Mouse (Mus musculus) spleen, embryonic (tissue): ENCODE measurements around the gene Top3a.

Experiments used
- CTCF ChIA-PET: fragments of 350-600 bp; sonication (Branson Sonifier 250); formaldehyde crosslinking; loops from one replicate; lab custom pipeline; 2022; lab: Charles Lee

Gene Top3a

DNA sequence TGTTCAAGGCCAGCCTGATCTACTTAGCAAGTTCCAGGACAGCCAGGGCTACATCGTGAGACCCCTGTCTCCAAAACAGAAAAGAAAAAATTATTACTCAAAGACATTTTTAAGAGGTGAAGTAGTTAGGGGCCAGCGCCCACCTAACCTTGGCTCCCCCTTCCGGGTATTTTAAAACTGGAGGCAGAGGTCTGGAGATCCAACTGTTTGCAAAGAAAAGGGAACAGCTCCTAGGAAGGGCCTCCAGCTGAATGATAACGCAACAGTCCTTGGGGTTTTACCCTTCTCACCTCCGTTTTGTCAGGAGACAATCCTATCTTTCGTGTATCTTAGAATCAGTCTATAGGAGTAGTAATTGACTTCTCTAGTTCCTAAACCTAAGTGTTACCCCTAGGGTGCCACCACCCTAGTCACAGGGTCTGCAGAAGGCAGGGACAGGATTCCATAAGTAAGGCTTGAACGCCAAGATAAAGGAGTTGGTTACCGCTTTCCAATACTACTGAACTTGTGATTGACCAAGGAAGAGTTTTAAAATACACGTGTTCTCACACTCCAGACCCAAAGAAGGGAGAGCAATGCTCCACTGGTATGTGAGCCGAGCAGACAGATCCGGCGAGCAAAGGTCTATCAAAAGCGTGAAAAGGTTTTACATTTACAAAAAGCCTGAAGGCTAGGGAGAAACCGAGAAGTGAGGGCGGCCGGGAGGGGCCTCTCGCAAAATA lies 897 bp downstream of the Top3a start:
- CTCF ChIA-PET: no interaction called here

DNA sequence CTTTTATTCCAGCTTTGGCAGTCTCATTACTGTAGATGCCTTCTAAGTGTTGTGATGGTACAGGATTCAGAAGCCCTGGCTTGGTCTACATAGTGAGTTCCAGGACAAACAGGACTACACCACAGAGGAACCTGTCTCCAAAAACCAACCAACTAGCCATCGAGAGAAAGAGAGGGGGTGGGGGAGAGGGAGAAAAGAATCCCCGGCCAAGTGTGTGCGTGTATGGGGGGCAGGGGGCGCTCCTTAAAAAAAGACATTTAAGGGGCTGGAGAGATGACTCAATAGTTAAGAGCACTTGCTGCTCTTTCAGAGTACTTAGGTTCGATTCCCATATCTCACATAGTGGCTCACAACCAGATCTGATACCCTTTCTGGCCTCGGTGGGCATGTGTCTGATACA lies 1.6 kb downstream of the Top3a start:
- CTCF ChIA-PET: no interaction called here

DNA sequence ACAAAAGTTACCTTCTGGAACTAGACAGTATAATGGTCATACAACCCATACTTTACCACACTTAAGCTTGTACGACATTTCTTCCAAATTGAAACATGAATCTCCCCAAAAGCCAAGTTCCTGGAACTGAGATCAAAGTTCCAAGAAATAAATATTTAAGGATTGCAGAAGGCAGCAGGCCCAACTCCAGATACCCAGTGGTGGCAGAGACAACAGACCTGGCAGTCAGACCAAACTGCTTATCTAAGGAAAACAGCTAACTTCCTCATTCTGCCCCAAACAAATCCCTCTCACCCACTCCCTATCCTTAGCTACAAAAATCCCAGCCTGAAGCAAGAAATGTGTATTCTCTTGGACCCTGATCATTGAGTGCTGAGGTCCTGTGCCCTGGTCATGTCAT lies 2.3 kb downstream of the Top3a start:
- CTCF ChIA-PET: interaction anchor here (0.7 kb wide), 1 partner anchor 72 kb away, joined by 3 read pairs; no protein-coding TSS in a partner anchor

DNA sequence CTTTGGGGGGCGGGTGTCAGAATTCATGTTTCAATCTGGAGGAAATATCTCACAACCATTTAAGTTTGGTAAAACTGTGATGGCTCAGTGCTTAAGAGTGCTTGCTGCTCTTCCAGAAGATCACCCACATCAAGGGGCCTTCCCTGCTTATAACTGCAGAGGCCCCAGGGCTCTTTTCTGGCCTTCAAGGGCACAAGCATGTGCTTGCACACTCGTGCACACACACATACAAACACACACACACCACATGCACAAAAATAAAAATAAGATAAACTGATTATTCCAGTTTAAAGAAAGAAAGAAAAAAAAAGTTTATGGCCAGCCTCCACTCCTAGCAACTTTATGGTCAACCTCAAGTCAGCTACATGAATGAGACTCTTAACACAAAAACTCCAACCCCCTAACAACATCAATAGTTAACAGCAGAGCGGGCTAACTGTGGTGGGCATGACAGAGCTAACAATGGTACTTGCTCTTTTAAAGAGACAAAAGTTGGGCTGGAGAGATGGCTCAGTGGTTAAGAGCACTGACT lies 2.9 kb downstream of the Top3a start:
- CTCF ChIA-PET: no interaction called here

DNA sequence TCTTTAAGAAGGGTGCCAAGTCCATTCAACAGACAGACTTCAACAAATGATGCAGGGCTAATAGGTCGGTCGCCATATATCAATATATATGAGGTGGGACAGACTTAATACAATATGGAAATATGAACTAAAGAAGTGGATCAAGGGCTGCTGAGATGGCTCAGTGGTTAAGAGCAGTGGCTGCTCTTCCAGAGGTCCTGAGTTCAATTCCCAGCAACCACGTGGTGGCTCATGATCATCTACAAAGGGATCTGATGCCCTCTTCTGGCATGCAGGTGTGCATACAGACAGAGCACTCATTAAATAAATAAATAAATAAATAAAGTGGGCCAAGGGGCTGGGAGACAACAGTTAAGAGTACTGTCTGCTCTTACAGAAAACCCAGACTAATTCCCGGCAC lies 5.0 kb downstream of the Top3a start:
- CTCF ChIA-PET: no interaction called here

DNA sequence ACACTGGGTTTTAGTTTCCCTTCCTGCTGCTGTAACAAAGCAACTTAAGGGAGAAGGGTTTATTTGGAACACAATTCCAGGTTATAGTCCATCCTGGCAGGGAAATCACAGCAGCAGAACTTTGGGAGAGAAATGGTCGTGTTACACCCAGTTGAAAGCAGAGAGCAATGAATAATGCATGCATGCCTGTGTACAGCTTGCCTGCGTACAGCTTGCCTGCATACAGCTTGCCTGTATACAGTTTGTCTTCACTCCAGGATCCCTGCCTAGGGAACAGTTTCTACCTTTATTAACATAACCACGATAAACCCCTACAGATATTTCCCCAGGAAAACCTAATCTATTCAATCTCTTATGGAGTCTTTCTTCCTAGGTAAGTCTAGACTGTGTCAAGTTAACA lies 6.4 kb downstream of the Top3a start:
- CTCF ChIA-PET: no interaction called here

DNA sequence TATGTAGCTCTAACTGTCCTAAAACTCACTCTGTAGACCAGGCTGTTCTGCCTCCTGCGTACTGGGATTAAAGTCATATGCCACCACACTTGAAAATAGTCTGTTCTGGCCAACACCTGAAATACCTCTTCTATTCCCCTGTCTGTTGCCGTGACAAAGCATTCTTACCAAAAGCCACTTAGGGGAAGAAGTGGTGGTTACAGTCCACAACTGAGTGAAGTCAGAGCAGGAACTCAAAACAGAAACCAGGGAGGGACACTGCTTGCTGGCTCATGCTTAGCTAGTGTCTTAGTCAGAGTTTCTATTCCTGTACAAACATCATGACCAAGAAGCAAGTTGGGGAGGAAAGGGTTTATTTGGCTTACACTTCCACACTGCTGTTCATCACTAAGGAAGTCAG lies 7.8 kb downstream of the Top3a start:
- CTCF ChIA-PET: no interaction called here

DNA sequence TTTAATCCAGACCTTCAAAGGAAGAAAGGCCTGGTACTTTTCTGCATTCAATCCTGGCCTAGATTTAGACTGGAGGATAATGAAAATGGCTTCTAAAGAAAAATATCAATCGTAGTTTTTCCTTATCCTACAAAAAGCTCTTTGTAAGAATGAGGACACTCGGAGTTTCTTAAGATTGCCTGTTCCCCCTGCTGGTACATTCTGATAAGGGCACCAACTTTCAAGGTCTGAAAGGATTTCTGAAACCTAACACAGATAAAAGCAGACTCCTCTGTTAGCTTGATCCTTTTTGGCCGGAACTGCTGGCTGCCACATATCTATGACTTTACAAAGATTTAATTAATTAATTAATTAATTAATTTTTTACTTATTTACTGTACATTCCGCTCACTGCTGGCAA lies 10.2 kb downstream of the Top3a start:
- CTCF ChIA-PET: no interaction called here

DNA sequence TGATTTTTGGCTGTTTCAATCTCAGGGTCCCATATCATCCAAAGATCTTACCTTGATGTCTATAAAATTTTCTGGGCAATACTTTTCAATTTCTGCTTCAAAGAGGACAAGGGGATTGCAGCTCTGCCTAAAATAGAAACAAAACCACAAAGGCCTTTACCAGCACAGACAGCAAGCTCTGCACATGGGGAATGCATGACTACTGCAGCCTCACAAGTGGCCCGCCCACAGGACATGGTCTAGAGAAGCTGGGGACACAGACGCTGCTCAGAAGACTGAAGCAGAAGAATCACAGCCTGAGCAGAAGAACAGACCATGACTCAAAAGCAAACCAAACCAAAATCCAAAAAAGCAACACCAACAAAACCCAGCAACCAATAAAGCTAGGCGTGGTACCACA lies 15.5 kb downstream of the Top3a start:
- CTCF ChIA-PET: no interaction called here

DNA sequence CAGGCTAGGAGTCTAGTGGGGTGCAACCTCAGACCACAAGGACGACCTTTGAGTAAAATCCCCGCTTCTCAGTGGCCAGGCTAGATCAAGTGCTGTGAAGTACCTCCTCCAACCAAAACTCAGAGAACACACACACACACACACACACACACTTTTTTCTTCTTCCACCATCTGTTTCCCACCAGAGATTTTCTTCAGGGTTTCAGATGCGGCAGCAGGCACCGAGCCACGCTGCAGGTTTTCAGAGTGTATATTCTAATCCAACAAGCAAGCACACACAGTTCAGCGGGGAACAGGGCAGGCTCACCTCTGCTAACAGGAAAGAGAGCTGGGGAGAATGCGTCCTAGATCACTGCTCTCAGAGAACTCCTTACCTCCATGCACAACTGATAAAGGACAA lies 21.6 kb downstream of the Top3a start:
- CTCF ChIA-PET: no interaction called here

DNA sequence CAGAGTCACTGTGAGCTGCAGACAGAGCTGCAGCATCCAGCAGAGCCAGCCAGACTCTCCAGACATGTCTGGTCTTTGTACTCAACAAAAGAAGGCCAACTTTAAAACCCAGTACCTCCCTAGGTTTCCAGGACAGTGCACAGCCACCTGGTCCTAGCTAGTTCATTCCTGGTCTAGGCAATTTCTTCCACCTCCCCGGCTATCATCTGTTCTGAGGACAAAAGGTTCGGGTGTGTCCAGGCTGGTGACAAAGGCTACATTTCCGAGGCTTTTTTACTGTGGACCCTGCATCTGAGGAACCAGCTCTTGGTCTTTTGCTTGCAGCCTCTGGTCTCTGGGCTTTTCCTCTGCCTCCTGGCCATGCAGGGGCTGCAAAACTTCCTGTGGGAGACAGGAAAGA lies 36.8 kb downstream of the Top3a start:
- CTCF ChIA-PET: interaction anchor here (1.0 kb wide), 1 partner anchor 13 kb away, joined by 3 read pairs; no protein-coding TSS in a partner anchor

DNA sequence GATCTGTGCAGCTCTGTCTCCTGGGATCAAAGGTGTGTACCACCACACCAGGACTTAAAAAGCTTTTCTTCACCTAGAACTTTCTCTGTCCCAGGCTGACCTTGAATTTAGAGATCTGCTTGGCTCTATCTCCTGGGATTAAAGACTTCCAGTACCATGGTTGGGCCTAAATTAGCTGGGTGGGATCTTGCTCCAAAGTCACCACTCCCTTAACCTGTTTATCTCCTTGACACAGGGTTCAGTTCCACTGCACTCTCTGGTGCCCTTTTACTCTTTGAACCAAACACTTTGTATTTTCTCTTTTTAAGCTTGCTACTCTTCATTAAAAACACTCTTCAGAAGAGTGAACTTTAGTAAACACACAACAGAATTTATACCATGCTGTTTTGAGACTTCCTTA lies 39.7 kb downstream of the Top3a start:
- CTCF ChIA-PET: no interaction called here

DNA sequence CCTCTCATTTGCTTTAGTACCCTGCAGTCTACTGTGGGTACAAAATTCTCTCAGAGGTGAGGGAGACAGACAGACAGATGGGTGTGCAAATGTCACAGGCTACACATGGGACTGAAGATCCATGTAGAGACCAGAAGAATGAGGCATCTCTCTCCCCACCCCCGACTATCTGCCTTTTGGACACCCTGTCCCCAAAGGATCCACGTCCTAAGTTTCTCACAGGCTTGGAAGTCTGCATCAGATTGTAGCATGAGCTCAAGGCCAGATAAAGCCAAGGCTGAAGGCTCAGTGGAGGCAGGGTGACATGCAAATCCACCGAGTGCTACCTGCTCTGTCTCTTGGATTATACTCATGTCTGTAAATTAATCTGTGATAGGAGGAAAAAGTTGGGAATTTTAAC lies 40.7 kb downstream of the Top3a start:
- CTCF ChIA-PET: no interaction called here

DNA sequence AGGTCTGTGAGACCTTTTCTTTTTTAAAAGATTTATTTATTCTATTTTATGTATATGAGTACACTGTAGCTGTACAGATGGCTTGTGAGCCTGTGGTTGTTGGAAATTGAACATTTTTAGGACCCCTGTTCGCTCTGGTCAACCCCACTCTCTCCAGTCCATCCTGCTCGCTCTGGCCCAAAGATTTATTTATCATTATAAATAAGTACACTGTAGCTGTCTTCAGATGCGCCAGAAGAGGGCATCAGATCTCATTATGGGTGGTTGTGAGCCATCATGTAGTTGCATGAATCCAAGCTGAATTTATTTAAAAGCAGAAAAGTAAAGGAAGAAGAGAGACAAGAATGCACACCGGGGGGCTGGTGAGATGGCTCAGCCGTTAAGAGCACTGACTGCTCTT lies 42.0 kb downstream of the Top3a start:
- CTCF ChIA-PET: no interaction called here

DNA sequence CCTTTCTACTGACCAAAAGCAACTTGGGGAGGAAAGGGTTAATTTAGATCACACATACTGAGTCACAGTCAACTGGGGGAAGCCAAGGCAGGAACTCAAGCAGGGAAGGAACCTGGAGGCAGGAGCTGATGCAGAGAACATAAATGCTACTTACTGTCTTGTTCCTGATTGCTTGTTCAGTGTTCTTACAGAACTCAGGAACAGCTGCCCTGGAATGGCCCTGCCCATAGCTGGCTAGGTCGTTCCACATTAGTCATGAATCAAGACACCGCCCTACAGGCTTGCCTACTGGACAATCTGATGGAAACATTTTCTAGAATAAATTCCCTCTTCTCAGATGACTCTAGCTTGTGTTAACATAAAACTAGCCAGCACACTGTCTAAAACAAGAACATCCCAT lies 43.0 kb downstream of the Top3a start:
- CTCF ChIA-PET: no interaction called here

DNA sequence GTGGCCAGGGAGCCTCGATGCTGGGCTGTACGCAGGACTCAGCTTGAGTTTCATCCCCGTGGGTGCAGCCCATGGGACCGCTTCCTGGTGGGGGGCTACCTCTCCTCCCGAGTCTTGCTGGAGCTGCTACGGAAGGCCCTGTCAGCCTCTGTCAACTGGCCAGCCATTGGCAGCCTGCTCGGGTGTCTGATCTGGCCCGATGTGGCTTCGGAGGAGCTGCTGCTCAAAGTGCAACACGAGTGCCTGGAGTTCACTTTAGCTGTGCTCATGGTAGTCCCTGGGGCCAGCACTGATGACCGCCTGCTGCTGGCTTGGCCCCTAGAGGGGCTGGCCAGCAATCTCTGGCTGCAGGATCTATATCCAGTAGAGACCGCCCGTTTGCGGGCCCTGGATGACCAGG lies 45.9 kb downstream of the Top3a start:
- CTCF ChIA-PET: no interaction called here

DNA sequence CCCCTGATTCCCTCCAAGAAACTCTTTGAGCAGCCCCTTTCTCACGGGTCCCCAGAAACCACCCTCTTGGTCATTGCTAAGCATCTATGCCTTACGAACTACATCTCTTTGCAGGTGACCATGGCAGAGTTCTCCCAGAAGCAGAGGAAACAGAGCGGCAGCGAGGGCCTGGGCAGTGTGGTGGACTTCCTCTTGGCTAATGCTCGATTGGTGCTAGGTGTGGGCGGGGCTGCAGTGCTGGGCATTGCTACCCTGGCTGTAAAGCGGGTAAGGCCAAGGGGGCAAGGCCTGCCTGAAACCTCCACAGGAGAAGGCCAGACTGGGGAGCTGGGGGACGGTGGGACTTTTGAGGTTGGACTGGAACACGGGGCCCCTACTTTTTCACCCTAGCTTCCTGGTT lies 47.0 kb downstream of the Top3a start:
- CTCF ChIA-PET: no interaction called here

DNA sequence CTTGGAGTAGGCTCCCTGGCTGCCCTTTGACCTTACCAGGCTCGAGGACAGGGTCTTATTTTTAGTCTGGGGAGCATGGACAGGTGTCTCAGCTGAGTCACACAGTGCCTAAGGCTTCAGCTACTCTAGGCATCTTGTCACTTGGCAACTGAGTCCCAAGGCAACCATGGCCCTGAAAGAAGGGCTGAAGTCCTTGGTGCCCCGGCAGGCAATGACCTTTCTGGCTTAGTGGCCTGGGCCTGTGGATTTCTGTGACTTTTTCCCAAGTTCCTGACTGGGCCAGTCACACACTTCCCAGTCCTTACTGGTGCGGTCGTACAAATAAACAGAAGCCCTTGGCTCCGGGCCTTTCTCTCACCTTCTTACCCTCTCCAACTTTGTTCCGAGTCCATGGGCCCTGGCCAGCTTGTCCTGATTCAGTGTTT lies 47.9 kb downstream of the Top3a start:
- CTCF ChIA-PET: no interaction called here

DNA sequence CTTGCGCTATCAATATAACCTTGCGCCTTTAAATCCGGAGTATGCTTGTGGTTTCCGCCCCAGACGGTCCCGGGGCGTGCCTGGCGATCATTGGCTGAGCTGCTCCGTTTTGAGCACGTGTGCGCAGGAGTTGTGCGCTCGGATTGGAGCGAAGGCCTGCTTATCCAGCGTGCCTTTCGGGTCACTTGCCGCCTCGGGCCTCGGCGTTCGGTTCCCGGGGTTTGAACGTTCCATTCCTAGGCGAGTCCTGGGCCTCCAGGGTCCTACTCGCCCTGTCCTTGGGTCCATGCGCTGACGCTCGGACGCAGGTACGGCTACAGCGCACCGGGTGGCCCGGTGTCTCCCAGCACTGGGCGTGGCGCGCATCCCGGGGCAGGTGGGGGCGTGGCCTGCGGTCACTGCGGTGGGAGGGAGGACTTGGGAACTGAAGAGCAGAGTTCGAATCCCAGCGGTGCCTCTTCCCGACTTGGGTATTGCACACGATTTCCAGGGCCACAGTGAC lies 48.9 kb downstream of the Top3a start, which contains the start of gene Mief2:
TSS of gene Mief2 (plus strand) at position 139 of the 502 bp plus-strand sequence.
- CTCF ChIA-PET: no interaction called here

DNA sequence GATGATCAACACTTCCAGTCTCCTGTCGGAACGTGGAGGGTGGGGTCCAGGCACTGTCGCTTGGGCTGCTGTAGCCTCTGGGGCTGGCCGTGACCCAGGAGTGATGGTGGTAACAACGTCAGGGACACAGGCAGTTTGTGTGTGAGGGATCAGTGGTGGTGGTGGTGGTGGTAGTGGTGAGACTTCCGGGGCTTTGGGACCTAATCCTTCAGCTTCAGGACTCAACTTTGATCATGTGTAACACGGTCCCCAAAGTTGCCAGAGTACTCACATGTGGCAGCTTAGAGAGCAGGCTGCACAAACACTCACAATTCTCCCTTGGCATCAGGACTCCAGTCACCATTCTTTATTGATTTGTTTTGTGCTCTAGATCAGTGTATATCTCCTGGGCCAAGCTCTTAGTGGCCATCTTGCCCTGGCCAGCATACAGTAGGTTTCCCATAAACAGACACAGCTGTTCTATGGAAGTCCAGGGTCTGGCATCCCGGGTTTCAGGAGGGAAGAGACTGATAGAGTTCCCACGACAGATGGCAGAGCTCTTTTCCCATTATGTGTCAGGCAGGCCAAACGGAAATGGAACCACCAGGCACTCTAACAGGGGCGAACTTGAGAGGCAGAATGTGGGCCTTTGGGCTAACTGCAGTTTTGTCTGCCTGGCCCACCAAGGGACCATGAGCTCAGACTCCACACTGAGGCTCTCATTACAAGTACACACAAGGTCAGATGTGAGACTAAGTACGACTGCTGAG lies 49.6 kb downstream of the Top3a start:
- CTCF ChIA-PET: interaction anchor here (0.5 to 0.7 kb wide), 4 partner anchors 12 to 1210 kb away, joined by 3 to 4 read pairs (median 3); partner anchors contain the start of genes Smcr8 and Top3a

DNA sequence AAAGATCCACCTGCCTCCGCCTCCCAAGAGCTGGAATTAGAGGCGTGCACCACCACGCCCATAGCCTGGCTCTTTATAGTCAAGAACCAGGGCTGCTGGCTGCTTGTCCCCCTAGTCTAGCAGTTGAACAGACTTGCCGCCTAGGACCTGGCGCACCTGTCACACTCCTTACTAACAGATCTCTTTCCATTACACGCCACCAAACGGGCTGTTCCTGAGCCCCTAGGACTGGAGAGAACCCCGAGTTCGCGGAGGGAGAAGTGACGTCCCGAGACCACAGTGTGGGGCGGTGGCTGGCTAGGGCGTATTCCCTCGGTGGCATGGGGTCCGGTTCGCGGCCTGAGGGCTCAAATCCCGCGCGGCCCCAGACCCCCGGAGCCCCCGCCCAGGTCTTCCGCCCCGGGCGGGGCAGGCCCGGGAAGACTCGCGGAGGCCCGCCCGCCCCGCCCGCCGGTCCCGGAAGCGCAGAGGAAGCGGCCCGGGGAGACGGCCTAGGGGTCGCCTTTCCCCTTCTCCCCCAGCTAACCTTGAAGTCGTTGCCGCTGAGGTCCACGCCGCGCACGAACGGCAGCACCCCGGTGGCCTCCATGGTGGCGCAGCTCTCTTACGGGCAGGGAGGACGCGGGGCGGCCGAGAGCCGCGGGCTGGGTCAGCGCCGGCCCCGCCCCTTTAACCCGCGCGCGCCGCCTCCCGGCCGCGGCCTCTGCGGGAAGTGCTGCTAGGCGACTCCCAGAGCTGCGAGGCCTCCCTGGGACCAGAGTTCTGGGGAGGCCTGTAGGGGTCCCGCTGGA lies 50.4 kb downstream of the Top3a start, which contains the start of gene Flii:
TSS of gene Flii (minus strand) at position 663 of the 791 bp plus-strand sequence.
- CTCF ChIA-PET: interaction anchor here (0.5 to 0.7 kb wide), 2 partner anchors 51 to 106 kb away, joined by 3 to 4 read pairs; partner anchors contain the start of genes Smcr8 and Top3a

DNA sequence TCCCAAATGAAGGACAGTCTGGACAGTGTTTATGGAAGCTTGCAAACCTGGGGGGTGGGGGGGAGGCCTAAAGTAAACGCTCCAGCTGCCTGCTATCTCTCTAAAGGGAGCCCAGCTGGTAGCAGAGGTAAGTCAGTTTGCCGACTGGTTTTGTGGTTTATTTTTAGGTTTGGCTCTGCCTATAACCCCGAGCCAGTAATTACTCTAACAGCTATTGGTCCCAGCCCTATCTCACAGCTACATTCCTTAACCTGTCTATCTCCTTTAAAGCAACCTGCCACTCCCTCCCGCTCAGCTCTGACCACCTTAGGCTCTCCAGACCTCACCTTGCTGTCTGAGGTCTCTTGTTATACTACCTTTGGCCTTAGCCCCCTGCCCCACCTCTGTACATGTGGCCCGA lies 57.9 kb downstream of the Top3a start:
- CTCF ChIA-PET: no interaction called here
